Mouse (Mus musculus) bone marrow, adult 2 months (tissue): ENCODE measurements around the gene Pde6b. TPM values are rescaled to one million over a fixed set of nuclear protein-coding genes. Genes with fewer than 3 reads are reported as not detected.
A peak's percentile ranks its signal among the peaks of the same experiment; 100 is the strongest.

Experiments
- H3K27ac ChIP-seq: fragments of 200-500 bp; 2 replicates; pipeline ENCODE4 v1.5.1; 2012; ENCODE audit warnings: low read depth, mild to moderate bottlenecking, control low read depth, inconsistent platforms, low read length; ENCODE audit not compliant: control insufficient read depth, poor library complexity, insufficient read depth
- H3K4me1 ChIP-seq: fragments of 200-500 bp; 2 replicates; pipeline ENCODE4 v1.6.1; 2011; ENCODE audit warnings: low read length; ENCODE audit not compliant: control insufficient read depth, insufficient read depth
- H3K4me3 ChIP-seq: fragments of 200-500 bp; replicated peaks from 2 replicates; pipeline ENCODE3; 2011; ENCODE audit warnings: mild to moderate bottlenecking, low read depth, low read length, control low read depth; ENCODE audit not compliant: control insufficient read depth
- CTCF ChIP-seq: fragments of 200-500 bp; IDR thresholded peaks from 2 replicates; pipeline ENCODE4 v1.5.1; 2011; ENCODE audit warnings: low read length, control low read depth; ENCODE audit not compliant: control insufficient read depth, insufficient read depth
- POLR2A ChIP-seq: fragments of 200-500 bp; IDR thresholded peaks from 2 replicates; pipeline ENCODE4 v1.6.1; 2011; ENCODE audit warnings: low read depth, mild to moderate bottlenecking, control low read depth, low read length, borderline replicate concordance; ENCODE audit not compliant: control insufficient read depth
- WGBS: fragments of 180-500 bp; shearing (Covaris S2); methylation state at CpG from one replicate; pipeline ENCODE4 v1.1.7; 2018; 5-methylcytosine and 5-hydroxymethylcytosine counted together
- polyA plus RNA-seq: library from polyadenylated mRNA; stranded (reverse); fragments of >200 nt; gene quantifications from 2 replicates; pipeline ENCODE4 v1.2.4, GENCODE M21; 2011; ENCODE audit warnings: low replicate concordance; ENCODE audit not compliant: missing spikeins, insufficient read depth, insufficient read length

Gene Pde6b
- polyA plus RNA-seq, 1 experiment, result not detected

DNA sequence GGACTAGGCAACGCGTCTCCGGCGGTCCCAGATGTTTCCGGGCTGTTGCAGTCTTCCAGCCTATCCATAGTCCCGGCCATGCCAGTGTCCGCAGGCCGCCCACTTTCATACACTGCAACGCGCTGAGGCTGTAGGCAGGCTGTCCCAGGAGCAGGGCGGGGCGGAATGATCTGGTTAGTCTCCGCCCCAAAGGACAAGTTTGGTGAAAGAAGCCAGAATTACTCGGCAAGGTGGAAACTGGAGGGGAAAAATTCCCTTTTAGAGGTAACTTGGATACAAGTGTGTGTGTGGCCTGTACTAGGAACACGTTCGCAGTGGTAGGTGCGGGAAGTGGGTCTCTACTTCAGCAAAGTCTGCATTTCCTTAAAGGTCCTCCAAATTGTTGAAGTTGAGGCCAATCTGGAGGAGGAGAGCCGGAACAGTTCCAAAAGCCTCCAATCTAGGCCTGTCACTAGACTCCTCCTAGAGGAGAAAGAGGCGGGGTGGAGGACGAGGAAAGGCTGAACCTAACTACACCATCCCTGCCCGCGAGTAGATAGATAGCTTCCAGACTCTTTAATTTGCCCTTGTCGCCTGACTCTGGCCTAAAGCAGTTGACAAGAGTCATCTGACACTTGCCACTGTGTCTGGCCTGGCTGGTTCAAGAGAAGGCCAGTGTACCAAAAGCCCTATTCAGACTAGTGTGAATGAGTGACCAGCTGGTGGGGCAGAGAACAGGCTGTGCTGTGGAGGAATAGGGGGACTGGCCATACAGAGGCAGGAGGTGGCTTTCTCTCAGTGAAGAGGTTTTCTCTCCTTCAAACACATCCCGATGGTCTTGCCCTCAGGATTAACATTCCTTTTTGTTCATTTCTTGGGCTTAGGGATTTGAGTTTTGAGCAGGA lies 60.8 kb downstream of the Pde6b start, which contains the start of gene Mfsd7a:
TSS of gene Mfsd7a (minus strand) at position 107 of the 884 bp plus-strand sequence.
- Histone ChIP-seq H3K4me1 (peaks cover 4% of the 10 kb centered on the region), H3K4me3 (peak within 1 kb of the TSS; percentile 57), H3K27ac (peak within 1 kb of the TSS; percentile 43)
- TF ChIP-seq CTCF, result no peak
- TF ChIP-seq POLR2A, result peak; percentile 52; the same call in 1 of the 2 replicates
- 15% methylated on average over 24 of the region's 24 CpGs for WGBS

DNA sequence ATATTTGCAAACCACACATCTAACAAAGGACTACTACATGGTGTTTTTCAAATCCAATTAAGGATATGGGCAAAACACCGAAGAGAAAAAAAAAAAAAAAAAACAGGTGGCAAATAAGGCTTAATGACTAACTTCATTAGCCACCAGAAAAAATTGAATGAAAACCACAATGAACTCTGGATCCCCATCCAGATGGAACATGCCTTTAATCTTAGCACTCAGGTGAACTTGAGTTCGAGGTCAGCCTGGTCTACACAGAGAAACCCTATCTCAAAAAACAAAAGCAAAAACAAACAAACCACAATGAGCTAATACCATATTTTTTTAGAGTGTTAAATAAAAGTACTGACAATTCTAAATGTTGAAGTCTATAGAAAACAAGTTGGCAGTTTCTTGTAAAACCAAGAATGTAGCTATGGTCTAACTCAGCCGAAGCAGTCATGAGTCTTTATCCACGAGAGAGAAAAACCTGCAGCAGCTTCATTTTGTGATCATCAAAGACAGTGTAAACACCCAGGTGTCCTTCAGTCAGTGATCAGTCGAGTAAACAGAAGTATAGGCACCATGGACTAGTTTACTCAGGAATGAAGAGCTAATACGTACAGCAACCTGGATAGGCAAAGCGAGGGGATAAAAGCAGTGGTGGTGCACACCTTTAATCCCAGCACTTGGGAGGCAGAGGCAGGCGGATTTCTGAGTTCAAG lies 62.8 kb downstream of the Pde6b start:
- peaks cover 4% of the 10 kb centered on the region for H3K4me1 ChIP-seq
- TF ChIP-seq CTCF, result no peak
- no peak for TF ChIP-seq POLR2A
- WGBS, result 79% methylated on average over 8 of the region's 8 CpGs
- no peak overlapping the region for H3K4me3 ChIP-seq
- H3K27ac ChIP-seq, result no peak overlapping the region

DNA sequence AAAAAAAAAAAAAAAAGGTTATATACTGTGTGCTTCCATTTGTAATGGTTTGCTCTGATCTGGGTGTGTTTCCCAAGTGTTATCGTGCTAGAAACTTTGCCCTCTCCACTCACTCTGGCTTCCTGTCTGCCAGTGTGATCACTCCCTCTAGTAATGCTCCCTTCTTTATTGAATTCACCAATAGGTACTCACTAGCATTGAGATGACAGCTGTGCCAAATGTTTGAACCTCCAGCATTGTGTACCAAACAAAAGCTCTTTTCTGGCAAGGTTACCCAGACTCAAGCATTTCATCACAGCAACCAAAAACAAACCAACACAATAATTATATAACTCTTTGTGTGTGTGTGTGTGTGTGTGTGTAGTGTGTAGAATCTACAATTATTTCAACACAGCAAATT lies 63.4 kb downstream of the Pde6b start:
- 66% methylated on average over 1 of the region's 1 CpGs for WGBS
- H3K4me1 ChIP-seq, result peaks cover 4% of the 10 kb centered on the region
- no peak overlapping the region for H3K4me3 ChIP-seq
- TF ChIP-seq POLR2A, result no peak
- H3K27ac ChIP-seq, result no peak overlapping the region

DNA sequence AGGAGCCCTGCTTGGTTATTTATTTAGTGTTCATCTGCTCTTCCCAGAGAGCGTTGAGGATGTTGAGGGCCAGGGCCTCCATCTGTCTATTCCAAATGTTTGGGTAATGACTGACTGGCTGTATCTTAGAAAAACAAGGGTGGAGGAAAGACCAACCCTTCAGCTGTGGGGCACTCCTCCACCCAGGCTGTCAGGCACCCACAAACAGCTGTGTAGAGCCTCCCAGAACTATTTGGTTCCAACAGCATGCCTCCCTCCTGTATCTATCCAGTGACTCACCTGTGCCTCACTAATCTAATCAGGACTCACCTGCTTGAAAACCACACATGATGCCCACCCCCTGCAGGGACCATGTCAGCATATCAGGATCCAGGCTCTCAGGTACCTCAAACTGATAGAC lies 64.2 kb downstream of the Pde6b start:
- WGBS, result 98% methylated on average over 1 of the region's 1 CpGs
- Histone ChIP-seq H3K4me1 (peaks cover 4% of the 10 kb centered on the region), H3K4me3 (no peak overlapping the region), H3K27ac (no peak overlapping the region)
- TF ChIP-seq CTCF (no peak), POLR2A (no peak)

DNA sequence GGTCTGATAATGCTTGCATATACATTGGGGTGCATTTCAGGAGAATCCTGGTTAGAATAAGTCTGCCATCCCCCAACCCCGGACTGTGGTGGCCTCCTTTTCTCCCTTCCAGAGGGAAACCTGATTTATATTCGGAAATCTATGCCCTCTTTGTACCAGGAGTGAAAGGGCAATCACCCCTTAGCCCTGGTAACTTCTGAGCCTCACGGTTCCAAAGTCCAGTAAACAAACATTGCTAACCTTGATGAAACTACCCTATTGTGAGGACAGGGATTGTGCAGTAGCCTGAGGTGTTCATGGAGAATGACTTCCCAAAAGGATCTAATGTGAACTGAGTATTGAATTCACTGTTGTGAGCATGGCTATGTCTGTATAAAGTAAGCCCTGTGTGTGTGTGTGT lies 65.9 kb downstream of the Pde6b start:
- no peaks in the 10 kb centered on the region for H3K4me1 ChIP-seq
- WGBS, result 69% methylated on average over 3 of the region's 3 CpGs
- no peak overlapping the region for H3K27ac ChIP-seq
- no peak for TF ChIP-seq CTCF
- no peak for TF ChIP-seq POLR2A
- H3K4me3 ChIP-seq, result no peak overlapping the region

DNA sequence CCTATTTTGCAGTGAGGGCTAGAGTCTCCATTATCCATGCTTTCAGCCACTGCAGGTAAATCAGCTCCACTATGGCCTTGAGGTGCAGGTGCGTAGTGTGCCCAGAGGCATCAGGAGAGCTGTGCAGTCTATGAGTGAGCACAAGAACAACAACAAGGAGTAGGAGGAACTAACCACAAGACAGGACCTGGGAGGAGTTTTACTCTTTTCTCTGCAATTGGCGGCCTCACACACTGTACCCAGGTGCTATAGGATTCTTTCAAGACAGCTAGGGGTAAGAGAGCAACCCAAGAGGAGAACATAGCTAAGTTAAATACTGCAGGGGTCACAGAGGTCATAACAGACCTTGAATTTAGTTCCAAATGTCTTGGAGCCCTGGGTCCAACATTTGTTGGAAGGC lies 70.5 kb downstream of the Pde6b start:
- H3K27ac ChIP-seq, result no peak overlapping the region
- H3K4me1 ChIP-seq, result peaks cover 3% of the 10 kb centered on the region
- no peak for TF ChIP-seq CTCF
- TF ChIP-seq POLR2A, result no peak
- 59% methylated on average over 2 of the region's 2 CpGs for WGBS
- no peak overlapping the region for H3K4me3 ChIP-seq

DNA sequence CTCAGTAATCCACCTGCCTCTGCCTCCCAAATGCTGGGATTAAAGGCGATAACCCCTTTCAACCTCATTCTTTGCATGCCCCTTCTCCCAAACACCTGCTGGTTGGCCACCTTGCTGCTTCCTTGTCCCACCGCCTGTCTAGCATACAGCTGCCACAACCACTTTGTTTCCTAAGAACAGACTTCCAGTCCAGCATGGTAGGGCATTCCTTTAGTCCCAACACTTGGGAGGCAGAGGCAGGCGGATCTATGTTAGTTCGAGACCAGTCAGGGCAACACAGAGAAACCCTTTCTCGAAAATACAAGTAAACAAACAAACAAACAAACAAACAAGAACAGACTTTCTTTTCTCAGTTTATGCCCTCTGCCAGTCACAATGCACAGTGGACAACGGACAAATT lies 72.3 kb downstream of the Pde6b start:
- H3K4me1 ChIP-seq, result peaks cover 3% of the 10 kb centered on the region
- WGBS, result 44% methylated on average over 6 of the region's 6 CpGs
- peak overlapping the region; percentile 70 for H3K4me3 ChIP-seq
- H3K27ac ChIP-seq, result no peak overlapping the region
- TF ChIP-seq POLR2A, result no peak
- no peak for TF ChIP-seq CTCF

DNA sequence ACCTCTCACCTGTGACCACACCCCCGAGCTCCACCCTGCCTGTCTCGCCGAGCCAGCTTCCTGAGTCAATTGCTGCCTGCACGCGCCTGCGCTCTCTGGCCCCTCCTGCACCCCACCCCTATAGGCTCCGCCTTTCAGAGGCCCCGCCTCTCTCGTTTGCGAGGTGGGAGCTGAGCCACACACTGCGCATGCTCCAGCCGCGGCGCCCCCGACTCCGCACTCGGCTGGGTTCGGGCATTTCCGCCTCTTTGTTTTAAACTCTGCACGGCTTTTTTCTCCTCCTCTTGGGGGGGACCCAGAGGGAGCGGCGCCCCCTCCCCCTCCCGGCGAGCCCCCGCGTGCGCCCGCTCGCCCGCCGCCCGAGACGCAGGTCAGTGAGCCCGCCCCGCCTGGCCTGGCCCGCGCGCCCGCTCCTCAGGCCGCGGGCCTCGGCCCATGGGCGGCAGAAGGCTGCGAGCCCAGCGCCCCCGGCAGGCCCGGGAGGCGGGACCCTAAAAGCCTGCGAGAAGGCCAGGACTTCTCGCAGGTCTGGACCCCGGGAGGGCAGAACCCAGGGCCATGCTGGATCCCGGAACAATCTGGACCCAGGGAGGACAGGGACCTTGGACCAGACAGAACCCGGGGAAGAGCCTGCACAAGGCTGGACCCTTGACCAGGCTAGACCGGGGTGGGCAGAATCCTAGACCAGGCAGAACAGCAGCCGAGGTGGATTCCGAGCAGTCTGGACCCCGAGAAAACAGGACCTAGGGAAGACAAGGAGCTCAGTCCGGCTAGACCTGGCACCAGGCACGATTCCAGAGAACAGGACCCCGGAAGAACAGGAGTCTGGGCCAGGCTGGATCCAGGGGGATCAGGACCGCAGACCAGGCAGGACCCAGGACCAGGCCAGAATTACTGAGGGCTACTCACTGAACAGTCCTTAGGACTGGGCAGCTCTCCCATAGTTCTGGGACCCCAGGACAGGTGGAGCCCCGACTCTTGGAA lies 73.2 kb downstream of the Pde6b start, which contains the start of gene Pcgf3:
TSS of gene Pcgf3 (plus strand) at position 151 of the 984 bp plus-strand sequence.
- peak within 1 kb of the TSS; percentile 58 for H3K27ac ChIP-seq
- TF ChIP-seq POLR2A (peak; percentile 81; the same call in 1 of the 2 replicates), CTCF (no peak)
- peaks cover 3% of the 10 kb centered on the region for H3K4me1 ChIP-seq
- 1% methylated on average over 61 of the region's 62 CpGs for WGBS
- peak within 1 kb of the TSS; percentile 70 for H3K4me3 ChIP-seq
